Mouse (Mus musculus): ENCODE data around the gene Sfxn5.

GRCm38 (mm10) chr6:85276571-85276970 is 56.7 kb downstream of the Sfxn5 start:
- TF ChIP-seq POLR2A (IDR thresholded peaks at IDR 0.05; ENCODE audit: low read depth, low read length), result no peak
- no peak for TF ChIP-seq CTCF (IDR thresholded peaks at IDR 0.05; ENCODE audit: extremely low read depth, insufficient read length, insufficient replicate concordance, low read depth, low read length)

All from small intestine, adult 2 months (tissue).